Mouse (Mus musculus): ENCODE measurements around the gene Hs3st2.

The Hs3st2 gene

GRCm38 (mm10) chr7:121460626-121461025, 69.0 kb downstream of the Hs3st2 start:
- no peak for DNase-seq (ENCODE audit: low read depth)

DNA sequence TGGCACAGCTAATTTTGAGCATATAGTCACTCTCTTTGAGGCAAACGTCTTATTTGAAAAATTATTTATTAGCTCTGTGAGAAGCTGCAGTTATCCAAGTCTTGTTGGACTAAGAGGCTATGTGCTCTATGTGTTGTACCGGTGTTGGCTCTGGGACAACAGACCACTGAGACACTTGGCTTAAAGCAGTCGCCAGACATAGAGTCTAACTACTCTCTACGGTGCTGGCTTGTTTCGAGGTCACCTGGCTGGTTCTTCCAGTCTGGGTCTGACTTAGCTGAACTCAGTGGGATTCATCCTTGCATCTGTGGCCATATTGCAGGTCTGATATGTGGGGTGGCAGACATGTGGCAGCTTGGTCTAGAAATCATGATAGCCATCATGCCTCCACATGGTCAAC, 72.8 kb downstream of the Hs3st2 start:
- DNase-seq (ENCODE audit: low read depth): no peak

DNA sequence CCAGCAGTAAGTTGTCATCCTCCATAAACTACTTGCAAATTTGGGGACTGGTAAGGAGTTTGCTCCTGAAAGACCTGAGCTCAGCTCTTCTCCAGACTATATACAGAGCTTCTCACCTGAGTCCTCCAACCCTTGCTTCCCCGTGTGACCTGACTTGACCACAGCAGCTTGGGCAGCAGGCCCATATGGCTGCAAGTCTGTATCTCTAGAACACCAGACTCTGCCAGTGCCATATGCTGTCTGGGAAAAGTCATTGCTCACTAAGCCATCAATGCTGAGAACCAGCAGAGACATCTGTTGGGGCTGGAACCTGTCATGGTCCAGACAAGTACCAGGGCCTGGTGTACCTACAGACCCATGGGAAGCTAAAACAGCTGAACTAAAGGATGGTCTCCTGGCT, 73.5 kb downstream of the Hs3st2 start:
- no peak for DNase-seq (ENCODE audit: low read depth)

- DNase-seq (ENCODE audit: low read depth): no peak
Observed at GRCm38 (mm10) chr7:121466331-121466730, 74.7 kb downstream of the Hs3st2 start.

DNA sequence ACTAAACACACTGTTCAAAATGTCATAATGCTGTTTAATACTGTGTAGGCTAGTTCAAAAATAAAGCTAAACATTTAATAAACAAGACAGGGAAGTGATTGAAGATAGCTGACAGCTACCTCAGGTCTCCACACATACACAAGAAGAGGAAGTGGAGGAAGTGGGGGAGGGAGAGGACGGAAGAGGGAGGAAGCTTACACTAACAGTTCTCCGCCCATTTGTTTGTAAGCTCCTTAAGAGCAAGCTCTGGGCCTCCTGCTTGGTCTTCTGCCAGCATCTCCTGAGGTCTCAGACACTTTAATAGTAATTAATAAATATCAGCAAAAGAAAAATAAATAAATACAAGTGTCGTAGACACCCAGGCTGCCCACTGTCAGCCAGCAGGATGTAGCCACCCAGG, 77.8 kb downstream of the Hs3st2 start:
- peak; percentile 1 for DNase-seq (ENCODE audit: low read depth)

DNA sequence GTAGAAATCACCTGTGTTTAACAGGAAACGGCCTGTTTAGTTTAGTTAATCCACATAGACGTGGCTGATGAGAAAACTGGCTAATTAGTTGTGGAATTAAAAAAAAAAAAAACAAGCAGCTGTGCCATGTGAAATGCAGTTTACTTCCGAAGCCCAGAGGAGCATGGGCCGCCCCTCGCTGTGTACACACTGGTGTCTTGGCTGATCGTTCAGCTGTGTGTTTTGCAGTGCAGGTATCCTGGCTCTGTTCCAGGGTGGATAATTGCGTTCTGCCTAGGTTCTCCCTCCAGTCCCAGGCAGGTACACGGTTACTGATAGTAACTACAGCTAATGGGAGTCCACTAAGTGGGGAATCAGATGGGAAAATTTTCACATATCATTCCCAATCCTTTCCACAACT, 86.6 kb downstream of the Hs3st2 start:
- DNase-seq (ENCODE audit: low read depth): no peak

DNA sequence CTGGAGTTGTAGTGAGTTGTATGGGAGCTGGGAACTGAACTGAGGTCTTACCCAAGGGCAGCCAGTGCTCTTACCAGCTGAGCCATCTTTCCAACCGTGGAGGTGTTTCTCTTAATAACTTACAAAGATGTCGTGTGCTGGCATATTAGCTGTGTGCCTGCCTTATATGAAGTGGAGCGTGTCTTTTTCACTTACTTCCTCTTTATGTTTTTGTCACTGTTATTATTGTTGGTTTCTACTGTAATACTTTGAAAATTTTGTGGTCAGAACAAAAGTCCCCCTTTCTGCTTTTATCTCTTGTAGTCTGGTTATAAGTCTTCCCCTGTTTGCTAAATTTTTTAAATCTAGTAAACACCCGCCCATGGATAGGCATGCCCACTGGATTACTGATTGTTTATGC, 88.4 kb downstream of the Hs3st2 start:
- DNase-seq (ENCODE audit: low read depth): no peak

- no peak for DNase-seq (ENCODE audit: low read depth)
Observed at GRCm38 (mm10) chr7:121484590-121484989, 92.9 kb downstream of the Hs3st2 start.

- DNase-seq (ENCODE audit: low read depth): no peak
Observed at GRCm38 (mm10) chr7:121485266-121485665, 93.6 kb downstream of the Hs3st2 start.

DNA sequence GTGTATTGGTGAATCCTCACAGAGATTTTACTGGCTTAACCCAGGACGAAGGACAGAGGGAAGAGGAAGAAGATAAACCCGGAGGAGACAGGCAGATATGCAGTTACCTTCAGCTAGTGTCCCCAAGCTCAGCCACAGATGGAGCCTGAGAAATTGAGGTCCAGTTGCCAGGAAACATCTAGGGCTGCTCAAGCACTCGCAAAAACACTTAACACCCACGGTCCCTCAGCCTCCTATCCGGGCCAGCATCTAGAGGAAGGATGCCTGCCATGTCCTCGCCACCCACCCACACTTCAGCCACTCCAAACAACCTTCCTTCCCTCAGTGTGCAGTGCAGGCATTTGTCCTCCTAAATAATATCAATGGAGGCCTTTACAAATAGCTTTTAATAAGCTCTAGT, 95.6 kb downstream of the Hs3st2 start:
- no peak for DNase-seq (ENCODE audit: low read depth)

- DNase-seq (ENCODE audit: low read depth): no peak
Observed at GRCm38 (mm10) chr7:121489401-121489800, 97.7 kb downstream of the Hs3st2 start.

DNA sequence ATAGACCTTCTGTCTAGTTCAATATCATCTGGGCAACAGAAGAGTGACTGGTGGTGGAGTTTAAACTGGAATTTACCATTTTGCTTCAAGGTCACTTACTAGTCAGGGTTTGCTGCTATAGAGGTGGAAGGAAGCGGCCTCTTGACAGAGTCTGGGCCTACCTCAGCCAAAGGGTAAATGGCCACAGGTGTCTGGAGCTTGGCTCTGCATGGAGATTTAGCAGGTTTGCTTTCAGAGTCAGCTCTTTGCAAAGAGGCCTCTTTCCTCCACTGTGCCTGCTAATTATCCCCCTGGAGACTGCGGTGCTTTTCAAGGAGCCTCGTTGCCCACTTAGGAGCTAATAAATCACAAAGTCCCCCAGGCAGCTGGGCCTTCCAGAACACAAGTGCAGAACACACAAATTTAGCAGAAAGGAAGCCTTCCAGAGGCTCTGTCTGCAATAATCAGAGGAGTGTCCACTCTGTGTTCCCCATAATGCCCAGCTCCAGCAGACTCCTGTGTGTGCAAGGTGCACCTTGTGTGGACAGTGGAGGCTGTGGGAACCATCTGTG, 99.9 kb downstream of the Hs3st2 start:
- DNase-seq (ENCODE audit: low read depth): no peak

DNA sequence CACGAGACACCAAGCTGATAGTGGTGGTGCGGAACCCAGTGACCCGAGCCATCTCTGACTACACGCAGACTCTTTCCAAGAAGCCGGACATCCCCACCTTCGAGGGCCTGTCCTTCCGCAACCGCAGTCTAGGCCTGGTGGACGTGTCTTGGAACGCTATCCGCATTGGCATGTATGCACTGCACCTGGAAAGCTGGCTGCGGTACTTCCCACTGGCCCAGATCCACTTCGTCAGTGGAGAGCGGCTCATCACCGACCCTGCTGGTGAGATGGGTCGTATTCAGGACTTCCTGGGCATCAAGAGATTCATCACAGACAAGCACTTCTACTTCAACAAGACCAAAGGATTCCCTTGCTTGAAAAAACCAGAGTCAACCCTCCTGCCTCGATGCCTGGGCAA, 108.9 kb downstream of the Hs3st2 start:
- no peak for DNase-seq (ENCODE audit: low read depth)

GRCm38 (mm10) chr7:121501666-121502065, 110.0 kb downstream of the Hs3st2 start:
- DNase-seq (ENCODE audit: low read depth): no peak

DNA sequence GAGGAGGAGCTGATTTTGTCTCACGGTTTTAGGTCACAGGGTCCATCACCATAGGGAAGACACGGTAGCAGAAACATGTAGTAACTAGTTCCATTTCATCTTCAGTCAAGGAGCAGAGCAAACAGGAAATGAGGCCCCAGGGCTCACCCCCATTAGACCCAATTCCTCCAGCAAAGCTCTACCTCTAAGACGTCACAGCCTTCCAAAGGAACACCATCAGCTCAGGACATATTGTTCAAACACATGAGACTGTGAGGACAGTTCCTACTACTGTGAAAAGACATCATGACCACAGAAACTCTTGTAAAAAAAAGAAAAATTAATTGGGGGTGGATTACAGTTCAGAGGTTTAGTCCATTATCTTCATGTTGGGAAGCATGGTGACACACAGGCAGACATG, 125.1 kb downstream of the Hs3st2 start:
- DNase-seq (ENCODE audit: low read depth): no peak

GRCm38 (mm10) chr7:121517165-121517591, 125.5 kb downstream of the Hs3st2 start:
- DNase-seq (ENCODE audit: low read depth): no peak

- DNase-seq (ENCODE audit: low read depth): no peak
Observed at GRCm38 (mm10) chr7:121522125-121522524, 130.5 kb downstream of the Hs3st2 start.

DNA sequence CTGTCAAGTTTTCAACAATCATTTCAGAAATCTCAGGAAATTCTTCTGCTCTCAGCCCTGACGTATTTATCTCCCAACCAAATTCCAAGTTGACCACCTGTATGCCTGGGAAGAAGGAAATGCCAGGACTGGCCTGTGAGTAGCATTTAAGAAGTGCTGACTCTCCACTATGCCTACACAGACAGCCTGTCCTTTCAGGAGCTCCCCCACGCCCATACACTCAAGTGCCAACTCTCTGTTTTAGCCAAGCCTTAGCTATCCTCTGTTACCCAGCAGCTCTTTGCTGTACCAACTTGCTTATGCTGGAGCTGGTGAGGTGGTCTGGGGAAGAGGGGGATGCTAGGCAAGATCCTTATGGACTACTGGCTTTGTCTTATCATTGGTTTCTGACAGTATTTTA, 137.4 kb downstream of the Hs3st2 start:
- no peak for DNase-seq (ENCODE audit: low read depth)

DNA sequence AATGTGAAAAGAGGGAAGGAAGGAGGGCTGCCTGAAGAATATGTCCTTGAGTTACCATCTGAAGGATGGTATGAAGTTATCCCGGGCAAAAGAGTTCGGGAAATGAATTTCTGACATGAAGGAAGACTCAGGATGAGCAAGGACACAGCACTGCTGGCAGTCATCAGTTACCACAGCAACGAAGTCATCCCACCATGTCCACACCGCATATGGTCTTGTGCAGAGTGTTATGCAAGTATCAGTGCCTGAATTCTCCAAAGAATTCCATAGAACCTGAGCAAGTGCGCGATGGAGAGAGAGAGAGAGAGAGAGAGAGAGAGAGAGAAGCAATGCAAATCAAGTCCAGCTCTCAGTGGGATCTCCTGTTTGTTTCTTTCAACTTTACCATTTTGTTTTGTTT, 142.0 kb downstream of the Hs3st2 start:
- no peak for DNase-seq (ENCODE audit: low read depth)

DNA sequence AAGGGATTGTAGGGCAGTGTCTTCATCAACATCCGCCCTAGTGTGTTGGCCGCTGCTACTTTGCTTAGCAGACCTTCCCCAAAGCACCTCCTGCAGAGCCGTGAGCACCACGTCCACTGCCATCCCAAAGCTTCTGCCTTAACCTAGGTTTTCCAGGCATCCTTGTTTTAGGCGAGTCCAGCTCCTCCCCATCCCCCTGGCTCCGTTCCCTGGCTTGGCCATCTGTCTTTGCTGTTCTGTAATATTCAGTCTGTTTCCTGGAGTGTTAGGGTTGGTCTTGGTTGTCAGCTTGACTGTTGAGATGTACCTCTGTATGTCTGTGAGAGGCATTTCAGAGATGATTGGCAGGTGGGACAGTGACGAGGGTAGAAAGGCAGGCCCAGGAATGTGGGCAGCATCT, 142.7 kb downstream of the Hs3st2 start:
- DNase-seq (ENCODE audit: low read depth): no peak

- no peak for DNase-seq (ENCODE audit: low read depth)
Observed at GRCm38 (mm10) chr7:121535987-121536386, 144.3 kb downstream of the Hs3st2 start.

- no peak for DNase-seq (ENCODE audit: low read depth)
Observed at GRCm38 (mm10) chr7:121539405-121540275, 148.0 kb downstream of the Hs3st2 start.

DNA sequence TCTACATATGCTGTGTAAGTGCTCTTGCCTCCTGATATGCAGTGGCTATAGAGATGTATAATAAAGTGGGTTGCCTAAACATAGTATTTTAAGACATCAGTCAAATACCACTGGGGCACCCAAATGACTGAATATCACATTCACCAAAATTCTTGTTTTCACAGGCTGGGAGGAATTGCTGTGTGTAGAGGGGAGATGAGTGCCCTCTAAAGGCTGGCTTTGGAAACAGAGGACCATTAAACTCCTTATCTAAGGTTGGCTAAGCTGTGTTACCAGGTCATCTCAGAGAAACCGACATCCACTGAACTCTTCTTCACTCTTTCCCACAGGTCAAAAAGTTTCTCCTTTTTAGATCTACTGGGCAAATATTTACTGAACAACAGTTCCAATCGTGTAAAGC, 150.8 kb downstream of the Hs3st2 start:
- no peak for DNase-seq (ENCODE audit: low read depth)

Data from naive thymus-derived CD4-positive, alpha-beta T cell, adult 2 months (primary cell).